Mouse (Mus musculus): ENCODE measurements at regions not wholly inside any gene's neighbourhood (a gene's known extent, or its start where the extent isn't known, plus 50 kb on each side); places are given as distances from the start of the nearest gene placed in this dataset.

- TF ChIP-seq POLR2A (IDR thresholded peaks at IDR 0.05; ENCODE audit: control insufficient read depth in 1 of 2, insufficient read depth in 1 of 2, low read depth in 1 of 2, low read length in 2 of 2, poor library complexity in 1 of 2) (no peak), CTCF (IDR thresholded peaks at IDR 0.05 in 2 of 3, conservative IDR thresholded peaks at IDR 0.05 in 1 of 3; ENCODE audit: control insufficient read depth in 1 of 3, insufficient read depth in 1 of 3, low read depth in 2 of 3, low read length in 3 of 3, poor library complexity in 1 of 3, severe bottlenecking in 1 of 3) (no peak), ELF1 (IDR thresholded peaks at IDR 0.05; ENCODE audit: low read depth, low read length) (no peak), ZC3H11A (IDR thresholded peaks at IDR 0.05; ENCODE audit: low read depth, low read length) (no peak), MAFK (IDR thresholded peaks at IDR 0.05; ENCODE audit: borderline replicate concordance, low read depth, low read length) (no peak), JUND (IDR thresholded peaks at IDR 0.05; ENCODE audit: low read depth, low read length) (no peak), HCFC1 (IDR thresholded peaks at IDR 0.05; ENCODE audit: low read depth, low read length) (no peak), ZNF384 (IDR thresholded peaks at IDR 0.05; ENCODE audit: low read depth, low read length) (no peak), ZMIZ1 (IDR thresholded peaks at IDR 0.05; ENCODE audit: low read depth, low read length) (no peak)
Measured at GRCm38 (mm10) chr10:125839621-125840141, 126.3 kb upstream of the Lrig3 start.
